Mouse (Mus musculus) embryonic facial prominence, embryonic 14.5 days (tissue): ENCODE results near the gene Ddx28. TPM values are rescaled to one million over a fixed set of nuclear protein-coding genes. Genes with fewer than 3 reads are reported as not detected.
"Not testable (repeated sequence)": the region's sequence is repeated elsewhere in the genome, so short reads cannot be mapped to it uniquely, and the experiment has no call there.

Source experiments
- ATAC-seq: fragments of 200-750 bp; cut with Nextera tagmentation; 2 replicates; pipeline ENCODE4 v1.8.0; 2017; ENCODE audit warnings: low read depth, moderate number of reproducible peaks, moderate TSS enrichment
- DNase-seq: peaks from one replicate; pipeline ENCODE4 v3.0.0-alpha.2; 2015; ENCODE audit warnings: low spot score
- H3K27ac ChIP-seq: fragments of 300-500 bp; sonication (generic); replicated peaks from 2 replicates; pipeline ENCODE4 v1.5.1; 2014; ENCODE audit warnings: low read depth, mild to moderate bottlenecking, low read length, moderate library complexity
- H3K27me3 ChIP-seq: fragments of 300-500 bp; sonication (generic); replicated peaks from 2 replicates; pipeline ENCODE4 v1.6.1; 2014; ENCODE audit warnings: low read length; ENCODE audit not compliant: control insufficient read depth, insufficient read depth
- H3K36me3 ChIP-seq: fragments of 300-500 bp; sonication (generic); 2 replicates; pipeline ENCODE4 v1.6.1; 2014; ENCODE audit warnings: low read length, mixed read lengths; ENCODE audit not compliant: control insufficient read depth, insufficient read depth
- H3K4me1 ChIP-seq: fragments of 300-500 bp; sonication (generic); 2 replicates; pipeline ENCODE4 v1.6.1; 2014; ENCODE audit warnings: antibody characterized with exemption, low read length; ENCODE audit not compliant: control insufficient read depth, insufficient read depth
- H3K4me2 ChIP-seq: fragments of 300-500 bp; sonication (generic); 2 replicates; pipeline ENCODE4 v1.6.1; 2014; ENCODE audit warnings: low read depth, mild to moderate bottlenecking, low read length, moderate library complexity, mixed read lengths
- H3K4me3 ChIP-seq: fragments of 300-500 bp; sonication (generic); 2 replicates; pipeline ENCODE4 v1.5.1; 2014; ENCODE audit warnings: low read depth, mild to moderate bottlenecking, low read length
- H3K9ac ChIP-seq: fragments of 300-500 bp; sonication (generic); 2 replicates; pipeline ENCODE4 v1.6.1; 2014; ENCODE audit warnings: low read depth, mild to moderate bottlenecking, low read length, moderate library complexity, mixed read lengths
- H3K9me3 ChIP-seq: fragments of 300-500 bp; sonication (generic); 2 replicates; pipeline ENCODE4 v1.6.1; 2016; ENCODE audit warnings: low read length; ENCODE audit not compliant: control insufficient read depth
- WGBS: fragments of 180-500 bp; shearing (Covaris S2); extraction: QIAGEN DNeasy Blood & Tissue Kit; methylation state at CpG from one replicate; pipeline ENCODE4 v1.1.7; 2014; 5-methylcytosine and 5-hydroxymethylcytosine counted together
- polyA plus RNA-seq: library from polyadenylated mRNA; unstranded; fragments of >200 nt; fragmentation: Nextera tagmentation; extraction: Ambion mirVana; gene quantifications from 2 replicates; pipeline ENCODE4 v1.2.1, GENCODE M21; 2014

The Ddx28 gene
- polyA plus RNA-seq, 1 experiment from 2014 or later, result 14.7 TPM

DNA sequence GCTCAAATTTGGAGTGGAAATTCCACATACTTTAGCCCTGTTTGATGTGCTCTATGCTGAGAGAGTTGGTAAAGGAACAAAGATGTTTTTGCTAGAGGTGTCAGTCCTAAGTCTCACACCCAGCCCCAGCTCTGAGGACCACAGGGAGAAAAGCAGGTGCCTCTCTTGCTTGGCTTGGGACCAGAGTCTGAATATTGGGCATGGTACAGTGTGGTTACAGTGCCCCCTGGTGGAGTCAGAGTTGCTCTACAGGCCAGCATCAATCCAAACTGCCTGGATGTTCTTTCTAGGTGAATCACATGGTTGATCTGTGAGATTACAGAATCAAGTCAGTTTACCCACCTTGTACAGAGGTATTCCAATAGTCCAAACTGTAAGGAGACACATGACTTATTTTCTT is 10.8 kb upstream of the Ddx28 start:
- Histone ChIP-seq H3K4me1 (no peaks in the 10 kb centered on the region), H3K9me3 (no peaks in the 10 kb centered on the region), H3K36me3 (peaks cover 25% of the 10 kb centered on the region; the same call in 1 of the 2 replicates), H3K9ac (no peak overlapping the region), H3K27me3 (no peaks in the 10 kb centered on the region), H3K27ac (no peak overlapping the region), H3K4me3 (no peak overlapping the region), H3K4me2 (no peak overlapping the region)
- DNase-seq, result peak; percentile 82
- peak; percentile 71; the same call in 1 of the 2 replicates for ATAC-seq

GRCm38 (mm10) chr8:106018039-106018438 is 6.4 kb upstream of the Ddx28 start:
- Histone ChIP-seq H3K9ac (no peak overlapping the region), H3K27ac (no peak overlapping the region), H3K36me3 (peaks cover 17% of the 10 kb centered on the region), H3K27me3 (no peaks in the 10 kb centered on the region), H3K4me1 (no peaks in the 10 kb centered on the region), H3K9me3 (no peaks in the 10 kb centered on the region), H3K4me3 (no peak overlapping the region), H3K4me2 (no peak overlapping the region)
- ATAC-seq, result no peak
- WGBS, result 97% methylated on average over 3 of the region's 3 CpGs
- no peak for DNase-seq

GRCm38 (mm10) chr8:106017130-106017529 is 5.4 kb upstream of the Ddx28 start:
- Histone ChIP-seq H3K36me3 (peaks cover 17% of the 10 kb centered on the region), H3K27ac (no peak overlapping the region), H3K4me3 (no peak overlapping the region), H3K4me2 (no peak overlapping the region), H3K9ac (no peak overlapping the region), H3K4me1 (peaks cover 1% of the 10 kb centered on the region; the same call in 1 of the 2 replicates), H3K9me3 (no peaks in the 10 kb centered on the region), H3K27me3 (no peaks in the 10 kb centered on the region)
- WGBS, result 90% methylated on average over 7 of the region's 7 CpGs
- ATAC-seq (no peak), DNase-seq (no peak)

DNA sequence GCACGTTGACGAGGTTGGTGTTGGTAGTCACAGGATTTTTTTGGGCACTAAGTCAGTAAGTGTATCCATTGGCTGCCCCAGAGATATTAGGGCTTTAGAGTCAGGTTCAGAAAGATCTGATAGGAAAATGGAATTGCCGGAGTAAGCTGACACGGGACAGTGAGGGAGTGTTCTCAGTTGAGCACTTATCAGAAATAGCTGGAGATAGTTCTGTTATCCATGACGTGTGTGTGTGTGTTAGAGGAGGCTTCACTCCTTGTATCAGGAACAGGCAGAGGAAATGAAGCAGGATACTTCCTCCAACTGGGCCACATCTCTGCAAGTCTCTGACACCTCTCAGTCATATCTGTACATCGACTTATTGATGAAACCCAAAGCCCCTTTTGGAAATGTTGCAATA is 4.6 kb upstream of the Ddx28 start:
- Histone ChIP-seq H3K4me2 (no peak overlapping the region), H3K27ac (no peak overlapping the region), H3K9me3 (no peaks in the 10 kb centered on the region), H3K4me3 (no peak overlapping the region), H3K36me3 (peaks cover 17% of the 10 kb centered on the region), H3K27me3 (no peaks in the 10 kb centered on the region), H3K4me1 (peaks cover 5% of the 10 kb centered on the region; the same call in 1 of the 2 replicates), H3K9ac (no peak overlapping the region)
- 95% methylated on average over 6 of the region's 6 CpGs for WGBS
- no peak for DNase-seq
- ATAC-seq, result no peak

- Histone ChIP-seq H3K4me1 (peaks cover 15% of the 10 kb centered on the region), H3K36me3 (peaks cover 10% of the 10 kb centered on the region), H3K4me2 (peak overlapping the region; percentile 94), H3K9ac (0 out of 2 replicates have a peak overlapping the region, but pooled peaks have one; percentile 87), H3K4me3 (peak overlapping the region; percentile 82)
- not testable (repeated sequence) for H3K27ac ChIP-seq, H3K27me3 ChIP-seq, H3K9me3 ChIP-seq, DNase-seq, ATAC-seq
- 84% methylated on average over 8 of the region's 8 CpGs for WGBS
Observed at GRCm38 (mm10) chr8:106012203-106012602, 521 bp upstream of the Ddx28 start.

DNA sequence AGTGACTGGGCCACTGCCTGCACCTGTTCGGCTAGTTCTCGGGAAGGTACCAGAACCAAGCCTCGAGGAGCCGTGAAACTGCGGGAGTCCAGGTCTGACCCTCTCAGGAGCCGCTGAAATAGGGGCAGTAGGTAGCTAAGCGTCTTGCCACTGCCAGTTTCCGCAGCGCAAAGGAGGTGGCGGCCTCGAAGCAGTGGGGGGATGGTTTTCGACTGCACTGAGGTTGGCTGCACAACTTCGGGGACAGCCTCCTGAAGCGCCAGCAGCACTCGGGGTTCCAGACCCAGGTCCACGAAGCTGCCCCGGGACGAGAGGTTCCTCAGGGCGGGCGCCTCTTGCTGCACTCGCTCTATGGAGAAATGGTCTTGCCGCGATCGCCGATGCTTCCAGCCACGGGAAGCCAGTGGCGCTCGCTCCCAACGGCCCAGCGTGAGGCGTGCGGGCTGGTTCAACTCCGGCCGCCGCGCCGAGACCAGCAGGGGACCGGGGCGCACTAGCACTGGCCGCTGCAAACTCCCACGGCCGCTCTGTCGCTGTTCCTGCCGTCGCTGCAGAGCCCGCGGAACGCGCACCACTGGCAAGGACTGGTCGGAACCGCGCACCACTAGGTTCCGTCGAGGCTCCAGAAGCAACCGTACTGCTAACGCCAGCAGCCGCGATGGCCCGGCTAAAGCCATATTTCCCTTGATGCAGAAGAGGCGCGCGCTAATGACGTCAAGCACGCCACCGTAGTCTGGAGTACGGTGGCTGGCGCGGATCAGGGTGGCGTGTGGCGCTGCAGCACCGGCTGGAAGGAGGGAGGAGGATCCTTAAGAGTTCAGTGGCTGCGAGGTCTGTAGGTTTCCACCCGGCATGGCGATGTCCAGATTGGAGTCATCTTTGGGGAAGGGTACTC is 687 bp downstream of the Ddx28 start:
- H3K9ac ChIP-seq, result peak overlapping the region; percentile 87
- ATAC-seq (peak; percentile 96), DNase-seq (peak; percentile 96)
- no peak overlapping the region; the same call in 1 of the 2 replicates for H3K27ac ChIP-seq
- H3K4me2 ChIP-seq, result peak overlapping the region; percentile 94
- peaks cover 15% of the 10 kb centered on the region for H3K4me1 ChIP-seq
- no peaks in the 10 kb centered on the region for H3K9me3 ChIP-seq
- peaks cover 5% of the 10 kb centered on the region for H3K36me3 ChIP-seq
- WGBS, result 2% methylated on average over 65 of the region's 74 CpGs
- peak overlapping the region; percentile 82 for H3K4me3 ChIP-seq
- H3K27me3 ChIP-seq, result no peaks in the 10 kb centered on the region

DNA sequence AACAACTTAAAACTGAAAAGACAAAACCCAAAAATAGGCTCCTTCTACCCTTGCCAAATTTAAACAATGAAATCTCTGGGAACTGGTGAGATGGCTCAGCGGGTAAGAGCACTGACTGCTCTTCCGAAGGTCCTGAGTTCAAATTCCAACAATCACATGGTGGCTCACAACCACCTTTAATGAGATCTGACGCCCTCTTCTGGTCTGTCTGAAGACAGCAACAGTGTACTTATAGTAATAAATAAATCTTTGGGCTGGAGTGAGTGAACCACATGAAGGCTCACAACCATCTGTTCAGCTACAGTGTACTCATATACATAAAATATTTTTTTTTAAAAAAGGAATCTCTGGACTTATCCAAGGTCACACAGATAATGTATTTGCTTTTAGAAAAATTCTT is 3.8 kb downstream of the Ddx28 start:
- WGBS, result 66% methylated on average over 3 of the region's 3 CpGs
- not testable (repeated sequence) for ATAC-seq, H3K9ac ChIP-seq, DNase-seq, H3K4me2 ChIP-seq, H3K27ac ChIP-seq, H3K27me3 ChIP-seq, H3K9me3 ChIP-seq, H3K4me3 ChIP-seq, H3K36me3 ChIP-seq
- H3K4me1 ChIP-seq, result peaks cover 15% of the 10 kb centered on the region

- H3K27me3 ChIP-seq, result no peaks in the 10 kb centered on the region
- H3K4me1 ChIP-seq, result peaks cover 14% of the 10 kb centered on the region
- H3K4me2 ChIP-seq, result no peak overlapping the region
- DNase-seq (no peak), ATAC-seq (no peak)
- no peak overlapping the region for H3K27ac ChIP-seq
- H3K9ac ChIP-seq, result no peak overlapping the region
- 72% methylated on average over 3 of the region's 3 CpGs for WGBS
- no peaks in the 10 kb centered on the region for H3K9me3 ChIP-seq
- H3K36me3 ChIP-seq, result no peaks in the 10 kb centered on the region
- no peak overlapping the region for H3K4me3 ChIP-seq
Observed at GRCm38 (mm10) chr8:106007135-106007534, 4.5 kb downstream of the Ddx28 start.

- 83% methylated on average over 4 of the region's 4 CpGs for WGBS
- ATAC-seq (no peak), DNase-seq (no peak)
- Histone ChIP-seq H3K27me3 (no peaks in the 10 kb centered on the region), H3K9me3 (no peaks in the 10 kb centered on the region), H3K27ac (no peak overlapping the region), H3K4me2 (no peak overlapping the region), H3K36me3 (no peaks in the 10 kb centered on the region), H3K4me1 (peaks cover 10% of the 10 kb centered on the region), H3K9ac (no peak overlapping the region), H3K4me3 (no peak overlapping the region)
Observed at GRCm38 (mm10) chr8:106006413-106006812, 5.3 kb downstream of the Ddx28 start.
